ENCODE assay signal across 27 mouse cellular contexts in the genomic region with DNA sequence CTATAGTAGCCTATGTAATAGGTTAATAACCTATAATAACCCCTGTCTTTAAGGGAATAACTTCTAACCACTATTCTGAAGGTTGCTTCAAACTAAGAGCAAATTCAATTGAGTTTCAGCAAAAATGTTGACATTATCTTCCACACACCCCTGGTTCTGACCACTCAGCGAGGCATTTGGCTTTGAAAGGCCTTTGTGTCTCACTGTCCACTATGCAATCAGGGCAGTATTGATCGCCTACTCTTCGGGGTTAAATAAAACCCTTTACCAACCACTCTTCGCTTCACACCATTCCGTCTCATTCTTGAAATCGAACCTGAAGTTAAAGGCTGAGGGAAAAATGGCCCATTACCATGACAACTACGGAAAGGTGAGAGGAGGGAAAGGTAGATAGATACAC. TPM values are rescaled to one million over a fixed set of nuclear protein-coding genes. Genes with fewer than 3 reads are reported as not detected.
DNase-seq lines count a peak whose midpoint lies in the region; ATAC-seq lines count a peak whose summit lies in the region.
"Had no signal": no experiment of that assay in that cellular context is flagged by ENCODE, and none has a peak within 500 bp of the region (broad histone marks: within the 10 kb centered on the region; RNA-seq: fewer than 3 reads in every experiment).

No protein-coding gene starts in this region.

- H3K4me2 ChIP-seq in liver, embryonic 13.5 days = no peak overlapping the region
- H3K4me2 ChIP-seq in liver, embryonic 16.5 days (ENCODE audit: low read depth, low read length) = no peak overlapping the region
- H3K4me2 ChIP-seq: embryonic facial prominence, embryonic 12.5 days; forebrain, embryonic 13.5 days; forebrain, embryonic 15.5 days had no signal

- no peaks in the 10 kb centered on the region for H3K9me3 ChIP-seq in liver, embryonic 13.5 days (replicated peaks)
- no peaks in the 10 kb centered on the region for H3K9me3 ChIP-seq in liver, embryonic 16.5 days (replicated peaks; ENCODE audit: control insufficient read depth, low read length)
- H3K9me3 ChIP-seq: embryonic facial prominence, embryonic 10.5 days; embryonic facial prominence, embryonic 12.5 days; forebrain, embryonic 13.5 days; forebrain, embryonic 15.5 days; G1E had no signal

- no peak overlapping the region for H3K27ac ChIP-seq in liver, embryonic 13.5 days
- H3K27ac ChIP-seq in liver, embryonic 16.5 days (ENCODE audit: low read length) = peak overlapping the region; percentile 49
- H3K27ac ChIP-seq: embryonic facial prominence, embryonic 10.5 days; embryonic facial prominence, embryonic 12.5 days; forebrain, embryonic 13.5 days; forebrain, embryonic 15.5 days had no signal

- WGBS in liver, embryonic 13.5 days (ENCODE audit: insufficient replicate concordance) = 69% methylated on average over 7 of the region's 7 CpGs
- whole genome bisulfite sequencing in liver, embryonic 16.5 days (ENCODE audit: insufficient replicate concordance) = 66% methylated on average over 7 of the region's 7 CpGs

- ATAC-seq in liver, embryonic 13.5 days (ENCODE audit: low read depth) = no peak
- peak; percentile 62 for ATAC-seq in liver, embryonic 16.5 days (ENCODE audit: low read depth)
- ATAC-seq: activated CD4-positive, CD25-positive, alpha-beta regulatory T cell, adult 4 months; CD4-positive, CD25-positive, alpha-beta regulatory T cell, adult 4 months; forebrain, embryonic 13.5 days; forebrain, embryonic 15.5 days; Patski had no signal

- peak overlapping the region; percentile 22; the same call in 1 of the 2 replicates for H3K9ac ChIP-seq in liver, embryonic 13.5 days
- no peak overlapping the region for H3K9ac ChIP-seq in liver, embryonic 16.5 days (ENCODE audit: low read depth, low read length)
- H3K9ac ChIP-seq: embryonic facial prominence, embryonic 12.5 days; forebrain, embryonic 13.5 days; forebrain, embryonic 15.5 days had no signal

- peak; percentile 33 for DNase-seq in heart, adult 11 months
- no peak for DNase-seq in heart, adult 18-20 months
- DNase-seq in liver, embryonic 13.5 days = no peak
- DNase-seq in liver = no peak
- DNase-seq in spleen, postnatal 10 days (ENCODE audit: low spot score in 2 of 2) = no peak
- DNase-seq: adrenal gland, adult 8-10 months; adrenal gland, postnatal 14 days; adrenal gland, postnatal 36 days; B cell, adult 2 months; cerebellum, adult 11-12 months; cerebellum, adult 2 months; cerebellum, adult 9-10 months; cerebellum, postnatal 10 days; cerebellum, postnatal 25 days had no signal

- no peaks in the 10 kb centered on the region for H3K27me3 ChIP-seq in liver, embryonic 13.5 days
- no peaks in the 10 kb centered on the region for H3K27me3 ChIP-seq in liver, embryonic 16.5 days (ENCODE audit: control insufficient read depth, insufficient read depth, low read depth, low read length)
- H3K27me3 ChIP-seq: CH12.LX; embryonic facial prominence, embryonic 12.5 days; forebrain, embryonic 13.5 days; forebrain, embryonic 15.5 days; Patski had no signal

- no peaks in the 10 kb centered on the region for H3K36me3 ChIP-seq in liver, embryonic 13.5 days
- H3K36me3 ChIP-seq in liver, embryonic 16.5 days (ENCODE audit: control insufficient read depth, insufficient read depth) = no peaks in the 10 kb centered on the region
- H3K36me3 ChIP-seq: embryonic facial prominence, embryonic 10.5 days; embryonic facial prominence, embryonic 12.5 days; forebrain, embryonic 15.5 days; G1E had no signal

- H3K4me3 ChIP-seq in liver, embryonic 13.5 days (replicated peaks) = no peak overlapping the region
- H3K4me3 ChIP-seq in liver, embryonic 16.5 days (ENCODE audit: low read depth, low read length) = peak overlapping the region; percentile 10; the same call in 1 of the 2 replicates
- H3K4me3 ChIP-seq: embryonic facial prominence, embryonic 10.5 days; embryonic facial prominence, embryonic 12.5 days; forebrain, embryonic 13.5 days; forebrain, embryonic 15.5 days had no signal

- H3K4me1 ChIP-seq in liver, embryonic 13.5 days (replicated peaks) = peaks cover 17% of the 10 kb centered on the region
- H3K4me1 ChIP-seq in liver, embryonic 16.5 days (ENCODE audit: control insufficient read depth, low read depth, low read length) = peaks cover 8% of the 10 kb centered on the region
- H3K4me1 ChIP-seq: embryonic facial prominence, embryonic 10.5 days; embryonic facial prominence, embryonic 12.5 days; forebrain, embryonic 13.5 days; forebrain, embryonic 15.5 days had no signal

RNA-seq across cellular contexts. Expression of a gene that starts 18.5 kb away (rescaled TPM):
- total RNA-seq in heart, adult 18-20 months (2021) = not detected
- 0.35 and 0.54 TPM in 2 replicates for polyA plus RNA-seq in liver, embryonic 13.5 days (2015; fragmentation: Nextera tagmentation; extraction: Ambion mirVana)
- polyA plus RNA-seq in liver, embryonic 16.5 days (2015; fragmentation: Nextera tagmentation; extraction: Ambion mirVana) = 4.4 and 4.8 TPM in 2 replicates
- total RNA-seq: adrenal gland, adult 18-20 months; adrenal gland, adult 8-10 months; adrenal gland, postnatal 36 days; CH12.LX had no signal
- polyA plus RNA-seq: activated CD4-positive, CD25-positive, alpha-beta regulatory T cell, adult 4 months; CD4-positive, CD25-positive, alpha-beta regulatory T cell, adult 4 months; cerebellum, adult 2 months; embryonic facial prominence, embryonic 10.5 days; embryonic facial prominence, embryonic 12.5 days; embryonic facial prominence, embryonic 14.5 days; forebrain, embryonic 11.5 days; forebrain, embryonic 13.5 days; forebrain, embryonic 15.5 days; G1E had no signal

RNA-seq across cellular contexts. Expression of a gene that starts 26.6 kb away (rescaled TPM):
- not detected for total RNA-seq in heart, adult 18-20 months (2021)
- polyA plus RNA-seq in liver, embryonic 13.5 days (2015; fragmentation: Nextera tagmentation; extraction: Ambion mirVana) = 2.1 and 3.0 TPM in 2 replicates
- polyA plus RNA-seq in liver, embryonic 16.5 days (2015; fragmentation: Nextera tagmentation; extraction: Ambion mirVana) = 97.0 and 121 TPM in 2 replicates
- total RNA-seq: CH12.LX had no signal
- polyA plus RNA-seq: activated CD4-positive, CD25-positive, alpha-beta regulatory T cell, adult 4 months; CD4-positive, CD25-positive, alpha-beta regulatory T cell, adult 4 months; embryonic facial prominence, embryonic 10.5 days; embryonic facial prominence, embryonic 12.5 days; forebrain, embryonic 11.5 days; forebrain, embryonic 13.5 days; forebrain, embryonic 15.5 days; G1E had no signal

RNA-seq across cellular contexts. Expression of a gene that starts 54.3 kb away (rescaled TPM):
- total RNA-seq in heart, adult 18-20 months (2021) = not detected
- polyA plus RNA-seq in liver, embryonic 13.5 days (2015; fragmentation: Nextera tagmentation; extraction: Ambion mirVana) = not detected in 2 replicates
- not detected in 2 replicates for polyA plus RNA-seq in liver, embryonic 16.5 days (2015; fragmentation: Nextera tagmentation; extraction: Ambion mirVana)
- total RNA-seq: adrenal gland, adult 18-20 months; adrenal gland, adult 8-10 months; adrenal gland, postnatal 14 days; adrenal gland, postnatal 36 days; CH12.LX had no signal
- polyA plus RNA-seq: activated CD4-positive, CD25-positive, alpha-beta regulatory T cell, adult 4 months; CD4-positive, CD25-positive, alpha-beta regulatory T cell, adult 4 months; cerebellum, adult 2 months; embryonic facial prominence, embryonic 10.5 days; embryonic facial prominence, embryonic 12.5 days; embryonic facial prominence, embryonic 14.5 days; forebrain, embryonic 11.5 days; forebrain, embryonic 13.5 days; forebrain, embryonic 15.5 days; G1E had no signal

Comparison
In these comparisons a context has a peak if more than half of its experiments do, and no peak if none do; other contexts are left out.
1. RNA of a gene that starts 26.6 kb away (polyA plus RNA-seq): 97.0 to 121 TPM in liver, embryonic 16.5 days; 2.1 to 3.0 TPM in liver, embryonic 13.5 days; every median in the first group is over 10 times any median in the second.